Mouse (Mus musculus) liver, embryonic 13.5 days (tissue): ENCODE measurements around the gene Ryr3. TPM values are rescaled to one million over a fixed set of nuclear protein-coding genes. Genes with fewer than 3 reads are reported as not detected.
"Not testable (repeated sequence)": the region's sequence is repeated elsewhere in the genome, so short reads cannot be mapped to it uniquely, and the experiment has no call there.

Experiments
- ATAC-seq: fragments of 200-750 bp; cut with Nextera tagmentation; 2 replicates; pipeline ENCODE4 v1.8.0; 2017; ENCODE audit warnings: low read depth, mild to moderate bottlenecking, moderate number of reproducible peaks, moderate library complexity
- DNase-seq: peaks from one replicate; pipeline ENCODE4 v3.0.0; 2022
- H3K27ac ChIP-seq: fragments of 300-500 bp; sonication (generic); 2 replicates; pipeline ENCODE4 v1.5.1; 2015; ENCODE audit warnings: moderate library complexity, mild to moderate bottlenecking, inconsistent platforms
- H3K27me3 ChIP-seq: fragments of 300-500 bp; sonication (generic); 2 replicates; pipeline ENCODE4 v1.6.1; 2015; ENCODE audit warnings: mild to moderate bottlenecking, inconsistent platforms
- H3K36me3 ChIP-seq: fragments of 300-500 bp; sonication (generic); 2 replicates; pipeline ENCODE4 v1.6.1; 2015; ENCODE audit warnings: mild to moderate bottlenecking, inconsistent platforms
- H3K4me1 ChIP-seq: fragments of 300-500 bp; sonication (generic); replicated peaks from 2 replicates; pipeline ENCODE4 v1.6.1; 2015; ENCODE audit warnings: inconsistent platforms
- H3K4me2 ChIP-seq: fragments of 300-500 bp; sonication (generic); 2 replicates; pipeline ENCODE4 v1.6.1; 2015; ENCODE audit warnings: inconsistent platforms, mild to moderate bottlenecking, moderate library complexity
- H3K4me3 ChIP-seq: fragments of 300-500 bp; sonication (generic); replicated peaks from 2 replicates; pipeline ENCODE4 v1.5.1; 2015; ENCODE audit warnings: mild to moderate bottlenecking, inconsistent platforms
- H3K9ac ChIP-seq: fragments of 300-500 bp; sonication (generic); 2 replicates; pipeline ENCODE4 v1.6.1; 2015; ENCODE audit warnings: mild to moderate bottlenecking, inconsistent platforms
- H3K9me3 ChIP-seq: fragments of 300-500 bp; sonication (generic); replicated peaks from 2 replicates; pipeline ENCODE4 v1.6.1; 2016; ENCODE audit warnings: inconsistent platforms
- WGBS: fragments of 180-500 bp; shearing (Covaris S2); methylation state at CpG from one replicate; pipeline ENCODE4 v1.1.7; 2015; ENCODE audit not compliant: insufficient replicate concordance; 5-methylcytosine and 5-hydroxymethylcytosine counted together
- polyA plus RNA-seq: library from polyadenylated mRNA; unstranded; fragments of >200 nt; fragmentation: Nextera tagmentation; extraction: Ambion mirVana; gene quantifications from 2 replicates; pipeline ENCODE4 v1.2.1, GENCODE M21; 2015

Ryr3 gene
- polyA plus RNA-seq, 1 experiment from 2014 or later, result 0.12 TPM

DNA sequence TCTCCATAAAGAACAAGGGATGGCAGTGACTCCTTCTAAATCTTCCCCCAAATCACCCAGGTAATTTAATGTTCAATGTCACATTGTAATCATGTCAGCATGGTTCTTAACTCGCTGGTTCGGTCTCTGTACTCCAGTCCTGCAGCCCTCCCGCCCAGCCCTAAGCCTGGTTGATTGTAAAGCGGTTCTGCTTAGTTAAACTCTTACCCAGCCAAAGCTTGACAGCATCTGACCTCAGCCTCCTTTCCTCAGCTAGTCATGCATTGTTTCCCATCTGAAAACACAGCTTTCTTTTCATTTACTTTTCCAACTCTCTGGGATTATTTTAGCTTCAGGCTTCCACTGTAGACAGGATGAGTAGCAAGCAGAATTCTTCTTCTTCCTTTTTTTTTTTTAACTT is 121.7 kb downstream of the Ryr3 start:
- Histone ChIP-seq H3K4me2 (no peak overlapping the region), H3K27ac (no peak overlapping the region), H3K9ac (no peak overlapping the region), H3K9me3 (no peaks in the 10 kb centered on the region), H3K4me3 (no peak overlapping the region), H3K4me1 (no peaks in the 10 kb centered on the region), H3K27me3 (no peaks in the 10 kb centered on the region), H3K36me3 (no peaks in the 10 kb centered on the region)
- ATAC-seq (no peak), DNase-seq (no peak)
- 82% methylated on average over 4 of the region's 4 CpGs for WGBS

DNA sequence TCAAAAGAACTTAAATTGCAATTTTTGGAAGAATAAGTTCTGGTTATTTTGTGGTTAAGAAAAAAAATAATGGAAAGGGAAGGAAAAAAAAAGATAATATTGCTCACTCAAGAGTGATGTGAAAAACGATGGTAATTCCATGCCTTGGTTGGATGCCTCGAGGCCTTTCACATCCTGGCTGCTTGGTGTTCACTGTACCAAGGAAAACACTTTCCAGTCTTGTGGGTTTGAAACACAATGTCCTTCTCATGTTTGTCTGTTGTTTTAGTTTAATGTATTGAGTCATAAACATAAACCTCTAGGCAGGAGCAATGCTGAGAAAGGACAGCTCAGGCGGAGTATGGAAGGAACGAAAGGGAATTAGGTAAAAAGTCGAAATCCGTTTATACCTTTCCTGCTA is 122.8 kb downstream of the Ryr3 start:
- 73% methylated on average over 6 of the region's 6 CpGs for WGBS
- H3K4me3 ChIP-seq, result no peak overlapping the region
- no peaks in the 10 kb centered on the region for H3K27me3 ChIP-seq
- no peak overlapping the region for H3K9ac ChIP-seq
- no peak for ATAC-seq
- no peaks in the 10 kb centered on the region for H3K4me1 ChIP-seq
- no peaks in the 10 kb centered on the region for H3K36me3 ChIP-seq
- no peak overlapping the region for H3K27ac ChIP-seq
- no peaks in the 10 kb centered on the region for H3K9me3 ChIP-seq
- H3K4me2 ChIP-seq, result no peak overlapping the region
- no peak for DNase-seq

DNA sequence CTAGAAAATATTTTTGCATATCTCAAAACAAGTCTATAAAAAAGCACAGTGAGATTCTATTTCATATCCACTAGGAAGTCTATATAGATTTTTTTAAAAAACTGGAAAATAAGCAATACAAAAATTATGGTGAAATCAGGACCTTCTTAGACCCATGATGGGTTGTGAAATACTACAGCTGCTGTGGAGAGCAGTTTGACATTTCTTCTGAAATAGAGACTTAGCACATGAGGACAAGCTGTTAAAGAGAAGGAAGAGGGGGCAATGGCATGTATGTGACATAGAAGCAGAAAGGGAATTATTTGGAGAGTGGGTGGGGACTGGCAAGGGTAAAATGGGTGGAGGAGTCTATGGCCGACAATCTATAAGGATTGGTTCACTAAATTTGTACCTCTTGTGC is 124.1 kb downstream of the Ryr3 start:
- H3K27ac ChIP-seq, result no peak overlapping the region
- H3K4me3 ChIP-seq, result no peak overlapping the region
- no peak overlapping the region for H3K9ac ChIP-seq
- DNase-seq (no peak), ATAC-seq (no peak)
- H3K9me3 ChIP-seq, result no peaks in the 10 kb centered on the region
- no peaks in the 10 kb centered on the region for H3K36me3 ChIP-seq
- H3K4me1 ChIP-seq, result no peaks in the 10 kb centered on the region
- H3K4me2 ChIP-seq, result no peak overlapping the region
- 54% methylated on average over 1 of the region's 1 CpGs for WGBS
- no peaks in the 10 kb centered on the region for H3K27me3 ChIP-seq

DNA sequence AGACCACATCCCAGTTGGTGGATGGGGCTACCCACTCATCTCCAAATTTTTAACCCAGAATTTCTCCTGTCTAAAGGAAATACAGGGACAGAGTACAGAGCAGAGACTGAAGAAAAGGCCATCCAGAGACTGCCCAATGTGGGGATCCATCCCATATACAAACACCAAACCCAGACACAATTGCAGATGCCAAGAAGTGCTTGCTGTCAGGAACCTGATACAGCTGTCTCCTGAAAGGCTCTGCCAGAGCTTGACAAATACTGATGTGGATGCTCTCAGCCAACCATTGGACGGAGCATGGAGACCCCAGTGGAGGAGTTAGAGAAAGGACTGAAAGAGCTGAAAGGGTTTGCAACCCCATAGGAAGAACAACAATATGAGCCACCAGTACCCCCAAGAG is 125.6 kb downstream of the Ryr3 start:
- H3K9me3 ChIP-seq, ATAC-seq, H3K36me3 ChIP-seq, H3K27me3 ChIP-seq, H3K27ac ChIP-seq, H3K9ac ChIP-seq, H3K4me2 ChIP-seq, H3K4me3 ChIP-seq, H3K4me1 ChIP-seq, DNase-seq: not testable (repeated sequence)
- 44% methylated on average over 1 of the region's 1 CpGs for WGBS

DNA sequence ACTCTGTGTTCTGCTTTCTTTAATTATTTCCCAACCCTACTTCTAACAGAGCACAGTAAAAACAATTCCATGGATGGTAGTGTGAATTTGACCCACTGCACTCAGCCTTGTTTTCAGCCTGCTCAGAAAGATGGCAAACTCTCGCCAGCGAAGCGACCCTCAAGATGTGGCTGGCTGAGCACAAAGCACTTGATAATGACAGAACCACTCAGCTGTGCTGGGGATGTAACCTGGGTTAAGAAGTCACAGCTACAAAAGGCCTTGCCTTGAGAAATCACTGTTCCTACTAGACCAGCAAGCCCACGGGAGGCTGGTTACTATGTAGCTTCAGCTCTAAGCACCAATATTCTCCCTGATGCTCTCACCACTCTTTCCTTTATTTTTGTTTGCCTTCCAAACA is 140.5 kb downstream of the Ryr3 start:
- Histone ChIP-seq H3K36me3 (no peaks in the 10 kb centered on the region), H3K27ac (no peak overlapping the region), H3K4me2 (no peak overlapping the region), H3K4me3 (no peak overlapping the region), H3K4me1 (no peaks in the 10 kb centered on the region), H3K27me3 (no peaks in the 10 kb centered on the region), H3K9me3 (no peaks in the 10 kb centered on the region), H3K9ac (no peak overlapping the region)
- WGBS, result 71% methylated on average over 4 of the region's 4 CpGs
- ATAC-seq (no peak), DNase-seq (no peak)

DNA sequence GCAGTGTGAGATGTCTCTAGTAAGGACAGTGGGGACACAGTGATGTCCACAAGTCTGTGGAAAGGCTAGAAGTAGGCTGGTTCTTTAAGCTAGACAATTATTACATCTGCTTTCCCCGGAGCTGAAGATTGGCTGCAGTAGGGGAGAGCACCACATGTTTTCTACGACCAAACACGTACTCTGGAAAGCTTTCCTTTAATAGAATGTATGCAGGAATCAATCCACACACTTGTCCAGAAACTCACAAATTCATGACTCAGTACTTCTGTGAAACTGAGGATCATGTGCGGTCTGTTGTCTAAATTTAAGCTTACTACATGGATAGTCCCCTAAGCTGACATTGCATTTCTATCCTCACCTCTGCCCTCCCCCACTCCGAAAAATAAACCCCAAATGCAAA is 157.5 kb downstream of the Ryr3 start:
- Histone ChIP-seq H3K36me3 (no peaks in the 10 kb centered on the region), H3K4me1 (no peaks in the 10 kb centered on the region), H3K27me3 (no peaks in the 10 kb centered on the region), H3K27ac (no peak overlapping the region), H3K4me3 (no peak overlapping the region), H3K4me2 (no peak overlapping the region), H3K9me3 (no peaks in the 10 kb centered on the region), H3K9ac (no peak overlapping the region)
- DNase-seq, result no peak
- WGBS, result 58% methylated on average over 5 of the region's 5 CpGs
- no peak for ATAC-seq

DNA sequence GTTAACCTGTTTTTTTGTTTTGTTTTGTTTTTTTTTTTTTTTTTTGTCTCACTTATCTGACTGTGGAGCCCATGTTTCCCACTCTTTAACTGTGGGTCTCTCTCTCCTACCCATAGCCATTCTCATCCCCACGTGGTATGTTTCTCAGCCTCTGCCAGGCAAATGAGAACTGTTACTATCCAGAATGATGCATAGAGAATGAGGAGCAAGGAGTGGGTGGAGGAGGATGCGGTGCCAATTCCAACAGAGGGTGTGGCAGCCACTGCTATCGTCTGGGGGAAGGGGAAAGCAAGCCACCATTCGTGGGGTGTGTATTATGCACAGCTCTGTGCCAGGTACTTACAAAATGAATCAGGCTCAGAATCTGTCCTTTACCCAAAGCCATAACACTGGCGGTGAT is 158.0 kb downstream of the Ryr3 start:
- H3K4me1 ChIP-seq, result no peaks in the 10 kb centered on the region
- no peak overlapping the region for H3K4me2 ChIP-seq
- H3K4me3 ChIP-seq, result no peak overlapping the region
- DNase-seq, result no peak
- H3K9me3 ChIP-seq, result no peaks in the 10 kb centered on the region
- ATAC-seq, result no peak
- H3K36me3 ChIP-seq, result no peaks in the 10 kb centered on the region
- no peak overlapping the region for H3K9ac ChIP-seq
- 58% methylated on average over 5 of the region's 5 CpGs for WGBS
- no peaks in the 10 kb centered on the region for H3K27me3 ChIP-seq
- H3K27ac ChIP-seq, result no peak overlapping the region

DNA sequence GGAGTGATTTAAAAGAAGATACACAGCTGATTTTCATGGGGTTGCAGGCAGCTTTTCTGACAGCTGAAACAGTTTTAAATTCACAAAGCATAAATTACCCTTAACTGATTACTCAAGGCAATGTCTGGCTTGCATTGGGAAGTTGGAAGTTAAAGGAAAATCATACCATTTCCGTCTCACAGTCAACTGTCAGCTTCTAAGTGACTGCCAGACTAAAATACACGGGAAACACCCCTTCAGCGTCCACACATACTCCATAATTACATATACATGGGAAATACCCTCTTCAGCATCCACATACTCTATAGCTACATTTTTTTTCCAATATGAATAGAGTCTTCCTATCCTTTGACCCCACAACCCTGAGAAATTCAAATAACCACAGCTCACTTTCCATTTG is 158.8 kb downstream of the Ryr3 start:
- no peak overlapping the region for H3K9ac ChIP-seq
- H3K36me3 ChIP-seq, result no peaks in the 10 kb centered on the region
- ATAC-seq, result no peak
- DNase-seq, result no peak
- H3K27me3 ChIP-seq, result no peaks in the 10 kb centered on the region
- no peaks in the 10 kb centered on the region for H3K4me1 ChIP-seq
- no peak overlapping the region for H3K27ac ChIP-seq
- 47% methylated on average over 3 of the region's 3 CpGs for WGBS
- H3K4me2 ChIP-seq, result no peak overlapping the region
- no peak overlapping the region for H3K4me3 ChIP-seq
- H3K9me3 ChIP-seq, result no peaks in the 10 kb centered on the region

DNA sequence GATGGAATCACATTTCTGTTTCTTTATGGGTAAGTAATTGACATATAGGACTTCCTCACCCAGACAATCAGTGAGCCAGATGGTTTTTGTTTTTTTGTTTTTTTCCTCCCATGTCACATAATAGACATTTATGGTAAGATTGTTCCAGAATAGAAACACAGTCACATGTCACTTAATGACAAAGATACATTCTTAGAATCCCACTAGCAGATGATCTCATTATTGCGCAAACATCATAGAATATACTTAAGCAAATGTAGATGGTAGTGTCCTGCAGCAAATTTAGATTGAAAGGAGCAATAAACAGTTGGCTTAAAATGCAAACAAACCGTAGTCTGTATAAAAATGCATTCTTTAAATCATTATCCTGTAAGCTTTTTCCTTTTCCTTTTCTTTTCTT is 161.3 kb downstream of the Ryr3 start:
- Histone ChIP-seq H3K4me3 (no peak overlapping the region), H3K4me1 (no peaks in the 10 kb centered on the region), H3K27me3 (no peaks in the 10 kb centered on the region), H3K36me3 (no peaks in the 10 kb centered on the region), H3K9me3 (no peaks in the 10 kb centered on the region), H3K9ac (no peak overlapping the region), H3K27ac (no peak overlapping the region), H3K4me2 (no peak overlapping the region)
- ATAC-seq (no peak), DNase-seq (no peak)
- WGBS, result 79% methylated on average over 2 of the region's 2 CpGs

DNA sequence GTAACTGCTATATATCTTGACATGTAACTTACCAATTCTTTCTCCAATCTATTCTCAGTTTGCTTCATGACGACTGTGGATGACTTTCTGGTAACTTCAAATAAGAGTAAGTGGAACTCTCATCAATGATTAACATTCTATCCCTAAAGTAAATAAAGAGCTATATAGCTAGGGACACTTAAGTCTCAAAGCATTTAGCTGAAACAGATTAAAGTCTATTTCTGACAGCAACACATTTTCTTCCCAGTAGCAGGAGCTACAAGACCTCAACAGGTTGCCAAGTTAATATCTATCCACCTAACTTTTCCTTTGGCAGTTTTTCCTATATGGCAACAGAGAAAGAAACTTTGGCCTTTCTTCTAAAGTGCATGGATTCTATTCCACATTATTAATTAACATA is 167.1 kb downstream of the Ryr3 start:
- Histone ChIP-seq H3K36me3 (no peaks in the 10 kb centered on the region), H3K9me3 (no peaks in the 10 kb centered on the region), H3K27me3 (no peaks in the 10 kb centered on the region), H3K4me3 (no peak overlapping the region), H3K4me2 (no peak overlapping the region), H3K9ac (no peak overlapping the region), H3K4me1 (no peaks in the 10 kb centered on the region), H3K27ac (no peak overlapping the region)
- DNase-seq (no peak), ATAC-seq (no peak)
- 33% methylated on average over 1 of the region's 1 CpGs for WGBS

DNA sequence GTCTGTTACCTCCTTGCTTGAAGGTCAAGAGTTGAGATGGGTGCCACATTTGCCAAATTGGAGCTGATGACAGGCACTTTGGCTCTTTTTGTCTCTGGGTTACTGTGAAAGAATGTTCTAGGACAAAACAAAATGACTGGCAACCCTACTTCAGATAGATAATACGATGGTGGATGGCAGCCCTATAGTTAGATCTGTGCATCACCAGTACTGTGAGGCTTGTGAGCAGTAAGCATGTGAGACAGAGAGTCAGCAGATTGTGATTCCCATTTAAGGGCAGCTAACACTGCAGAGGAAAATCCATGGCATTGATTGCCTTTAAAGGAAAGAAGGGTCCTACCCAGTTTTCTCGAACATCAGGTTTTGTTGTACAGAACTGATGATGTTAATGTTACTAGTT is 180.3 kb downstream of the Ryr3 start:
- H3K4me1 ChIP-seq, result no peaks in the 10 kb centered on the region
- DNase-seq, result no peak
- ATAC-seq, result no peak
- H3K4me2 ChIP-seq, result no peak overlapping the region
- no peaks in the 10 kb centered on the region for H3K27me3 ChIP-seq
- 56% methylated on average over 2 of the region's 2 CpGs for WGBS
- no peak overlapping the region for H3K9ac ChIP-seq
- H3K27ac ChIP-seq, result no peak overlapping the region
- H3K9me3 ChIP-seq, result no peaks in the 10 kb centered on the region
- H3K4me3 ChIP-seq, result no peak overlapping the region
- H3K36me3 ChIP-seq, result no peaks in the 10 kb centered on the region

DNA sequence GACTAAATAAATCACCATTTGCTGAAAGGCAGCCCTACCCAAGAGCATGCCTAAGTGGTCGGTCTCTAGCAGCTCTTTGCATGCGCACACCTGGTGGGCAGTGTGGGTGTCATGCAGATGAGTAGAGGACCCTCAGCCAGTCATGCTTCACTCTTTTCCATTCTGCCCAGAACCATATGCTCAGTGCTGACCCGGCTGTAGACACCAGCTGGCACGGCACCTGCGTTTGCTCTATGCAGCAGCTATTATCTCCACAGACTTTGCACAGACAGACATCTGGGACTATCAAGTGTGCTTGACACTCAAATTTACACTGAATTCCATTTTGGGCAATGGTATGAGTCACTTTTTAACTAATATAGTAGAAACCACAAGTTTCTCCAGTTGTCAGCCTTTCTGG is 186.2 kb downstream of the Ryr3 start:
- 66% methylated on average over 5 of the region's 5 CpGs for WGBS
- no peak overlapping the region for H3K9ac ChIP-seq

DNA sequence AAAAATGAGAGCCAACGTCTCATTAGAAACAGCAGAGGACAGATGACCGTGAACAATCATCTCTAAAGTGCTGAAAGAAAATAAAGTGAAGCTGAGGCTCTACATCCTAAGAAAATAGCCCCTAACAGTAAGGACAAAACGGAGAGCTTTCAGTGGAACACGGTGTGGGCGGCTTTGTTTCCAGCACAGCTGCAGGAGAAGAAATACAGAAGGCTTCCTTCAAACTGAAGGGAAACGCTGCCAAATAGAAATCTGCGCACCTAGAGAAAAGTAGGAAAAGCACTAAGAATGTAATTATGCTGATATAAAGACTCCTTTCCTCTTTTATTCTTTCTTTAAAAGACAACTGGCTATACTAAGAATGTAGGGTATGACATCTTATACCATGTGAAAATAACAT is 197.0 kb downstream of the Ryr3 start:
- WGBS, result 63% methylated on average over 7 of the region's 7 CpGs
- no peaks in the 10 kb centered on the region for H3K4me1 ChIP-seq
- H3K4me2 ChIP-seq, result no peak overlapping the region
- no peak overlapping the region for H3K27ac ChIP-seq
- H3K9ac ChIP-seq, result no peak overlapping the region
- no peaks in the 10 kb centered on the region for H3K9me3 ChIP-seq
- no peaks in the 10 kb centered on the region for H3K27me3 ChIP-seq
- no peak for DNase-seq
- ATAC-seq, result no peak
- H3K4me3 ChIP-seq, result no peak overlapping the region
- no peaks in the 10 kb centered on the region for H3K36me3 ChIP-seq

More for the DNA sequence above, 186.2 kb downstream of the Ryr3 start:
- H3K9me3 ChIP-seq, result no peaks in the 10 kb centered on the region
- no peaks in the 10 kb centered on the region for H3K36me3 ChIP-seq
- DNase-seq (no peak), ATAC-seq (no peak)
- no peak overlapping the region for H3K27ac ChIP-seq
- H3K4me2 ChIP-seq, result no peak overlapping the region
- no peak overlapping the region for H3K4me3 ChIP-seq
- no peaks in the 10 kb centered on the region for H3K27me3 ChIP-seq
- H3K4me1 ChIP-seq, result no peaks in the 10 kb centered on the region
